Mouse (Mus musculus) heart, postnatal 4 days (tissue): ENCODE data around the gene Parva. TPM values are rescaled to one million over a fixed set of nuclear protein-coding genes. Genes with fewer than 3 reads are reported as not detected.

ENCODE experiments used
- DNase-seq: peaks from one replicate; pipeline ENCODE4 v3.0.0; 2021
- total RNA-seq, 2 experiments: library from RNA; stranded (reverse); gene quantifications; 2 replicates each; pipeline ENCODE4 v1.2.3; 2021

Gene Parva
- total RNA-seq, 2 experiments from 2014 or later = 115 to 118 TPM

DNA sequence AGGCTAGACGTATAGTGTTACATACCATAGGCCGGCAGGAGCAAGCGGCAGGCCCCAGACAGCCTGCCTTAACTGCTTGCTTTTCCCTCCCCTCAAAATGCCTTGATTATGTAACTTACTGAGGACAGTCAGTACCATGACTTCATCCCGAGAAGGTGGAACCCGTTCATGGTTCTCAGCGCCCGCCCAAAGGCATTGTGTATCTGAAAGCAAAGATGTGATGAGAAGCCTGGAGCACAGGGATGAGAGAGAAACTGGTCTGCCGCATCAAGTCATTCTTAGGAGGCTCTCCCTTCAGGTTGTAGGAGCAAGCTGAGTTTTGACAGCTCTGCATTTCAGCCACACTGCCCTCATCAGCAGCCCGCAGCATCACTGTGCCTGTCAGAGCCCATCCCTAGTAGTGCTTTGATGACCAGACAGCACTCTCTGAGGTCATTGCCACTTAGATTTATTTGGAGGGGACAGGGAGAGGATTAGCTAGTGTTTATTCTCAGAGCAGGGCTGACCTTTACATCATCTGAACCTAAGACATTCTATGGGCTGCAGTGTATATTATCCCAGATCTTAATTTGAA lies 45.5 kb downstream of the Parva start:
- DNase-seq = no peak

DNA sequence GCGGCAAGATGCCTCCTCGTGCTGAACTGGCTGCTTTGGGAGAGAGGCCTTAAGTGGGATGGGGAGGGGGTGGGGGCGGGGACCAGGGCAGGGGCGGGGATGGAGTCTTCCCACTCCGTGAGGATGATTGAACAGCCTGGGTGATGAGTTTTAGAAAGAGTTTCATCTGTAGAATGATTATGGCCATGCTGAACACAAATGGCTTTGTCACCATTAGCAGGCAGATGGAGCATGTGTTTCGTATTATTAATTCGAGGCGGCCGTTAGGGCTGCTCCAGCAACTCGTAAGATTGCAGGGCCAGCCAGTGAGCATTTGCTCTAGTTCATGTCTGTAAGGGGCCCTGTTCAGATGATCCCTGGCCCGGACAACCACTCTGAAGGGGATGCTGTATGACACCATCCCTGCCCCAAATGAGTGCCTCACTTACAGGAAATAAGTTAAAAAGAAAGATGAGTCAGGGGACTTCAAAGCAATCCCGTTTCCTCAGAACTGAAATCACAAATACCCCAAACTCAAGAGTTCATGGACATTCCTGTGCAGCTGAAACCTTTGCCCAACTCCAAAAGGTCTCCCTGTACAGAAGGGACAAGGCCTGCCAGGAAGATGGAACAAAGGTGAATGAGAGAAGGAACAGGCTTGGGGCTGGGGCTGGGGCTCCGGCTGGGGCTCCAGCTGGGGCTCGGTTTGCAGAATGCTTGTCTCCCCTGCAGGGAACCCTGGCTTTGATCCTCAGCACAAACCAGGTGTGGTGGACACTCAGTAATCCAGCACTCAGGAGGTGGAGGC lies 46.5 kb downstream of the Parva start:
- no peak for DNase-seq

DNA sequence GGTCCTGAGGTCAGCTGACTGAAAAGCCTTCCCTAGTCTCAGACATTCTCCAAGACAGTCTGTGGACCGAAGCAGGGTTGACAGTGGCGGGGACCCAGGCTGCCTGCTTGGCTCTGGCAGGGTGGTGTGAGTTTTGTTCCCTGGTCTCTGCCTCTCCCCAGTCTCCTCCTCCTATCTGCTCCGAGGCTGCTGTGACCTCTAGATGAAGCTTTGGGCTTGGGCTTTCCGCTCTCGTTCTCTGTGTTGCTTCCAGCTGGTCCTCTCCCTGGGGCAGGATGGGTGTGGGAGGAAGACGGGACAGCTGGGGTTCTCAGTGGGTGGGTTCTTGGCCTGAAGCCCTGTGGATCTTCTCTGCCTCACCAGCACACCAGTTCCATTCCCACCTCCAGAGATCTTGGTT lies 51.8 kb downstream of the Parva start:
- peak; percentile 76 for DNase-seq

DNA sequence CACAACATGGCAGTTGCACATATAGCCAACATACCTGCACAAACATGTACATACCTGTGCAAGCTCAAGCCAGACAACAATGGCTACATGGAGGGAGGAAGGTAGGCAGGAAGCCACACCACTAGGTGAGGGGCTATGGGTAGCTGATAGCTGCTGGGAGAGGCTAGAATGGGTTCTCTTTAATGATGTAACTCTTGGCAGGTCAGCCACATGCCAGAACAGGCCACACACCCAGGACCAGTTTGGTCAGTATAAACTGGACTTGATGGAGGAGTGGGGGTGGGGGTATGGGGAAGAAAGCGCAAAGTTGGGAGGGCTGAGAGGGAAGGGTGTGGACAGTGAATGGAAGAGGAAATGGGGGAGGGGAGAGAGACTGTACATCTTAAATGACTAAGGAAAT lies 53.7 kb downstream of the Parva start:
- no peak for DNase-seq

DNA sequence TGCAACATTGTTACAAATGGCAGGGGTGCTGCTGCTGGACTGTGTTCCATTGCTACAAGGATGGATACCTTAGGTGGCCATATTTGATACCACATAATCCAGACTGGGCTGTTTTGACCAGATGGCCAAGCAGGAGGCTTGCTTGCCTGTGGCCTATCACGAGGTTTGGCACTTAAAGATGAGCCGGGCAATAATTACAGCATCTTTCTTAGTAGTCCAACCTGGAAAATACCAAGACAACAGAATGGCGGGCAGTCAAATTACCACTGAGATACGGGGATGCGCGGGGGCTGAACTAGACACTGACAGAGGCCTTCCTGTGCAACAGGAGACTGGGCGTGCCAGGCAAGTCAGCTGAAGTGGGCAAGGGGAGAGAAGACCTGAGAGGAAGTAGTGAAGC lies 55.3 kb downstream of the Parva start:
- no peak for DNase-seq

DNA sequence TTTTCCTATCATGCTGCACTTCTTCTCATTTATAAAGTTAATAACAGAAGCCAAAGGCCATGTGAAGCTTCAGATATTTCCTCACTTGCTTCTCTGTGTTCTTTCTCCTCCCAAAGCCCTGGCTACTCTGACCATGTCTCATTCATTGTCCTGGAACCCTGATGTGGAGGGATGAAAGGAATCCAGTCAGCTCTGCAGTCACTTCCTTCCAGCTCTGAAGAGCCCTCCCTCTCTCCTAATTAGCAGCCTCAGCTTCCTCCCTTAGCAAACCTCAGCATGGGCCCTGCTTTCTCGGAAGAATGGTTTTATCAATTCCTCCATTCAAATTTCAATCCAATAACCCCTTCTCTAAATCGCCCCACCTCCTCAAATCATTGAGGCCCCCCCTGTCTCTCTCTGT lies 56.1 kb downstream of the Parva start:
- no peak for DNase-seq

DNA sequence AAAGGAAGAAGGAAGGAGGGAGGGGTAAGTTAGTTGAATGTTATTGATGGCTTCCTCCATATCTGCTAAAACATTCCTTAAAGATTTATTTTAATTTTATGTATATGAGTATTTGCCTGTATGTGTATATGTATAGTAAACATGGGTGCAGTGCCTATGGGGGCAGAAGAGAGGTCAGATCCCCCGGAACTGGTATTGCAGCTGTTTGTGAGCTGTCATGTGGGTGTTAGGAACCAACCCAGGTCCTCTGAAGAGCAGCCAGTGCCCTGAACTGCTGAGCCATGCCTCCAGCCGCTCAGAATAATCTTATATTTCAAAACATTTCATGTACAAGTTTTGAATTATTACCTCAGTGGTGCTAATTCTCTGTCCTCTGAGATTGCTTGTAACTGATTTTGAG lies 63.5 kb downstream of the Parva start:
- DNase-seq = no peak

DNA sequence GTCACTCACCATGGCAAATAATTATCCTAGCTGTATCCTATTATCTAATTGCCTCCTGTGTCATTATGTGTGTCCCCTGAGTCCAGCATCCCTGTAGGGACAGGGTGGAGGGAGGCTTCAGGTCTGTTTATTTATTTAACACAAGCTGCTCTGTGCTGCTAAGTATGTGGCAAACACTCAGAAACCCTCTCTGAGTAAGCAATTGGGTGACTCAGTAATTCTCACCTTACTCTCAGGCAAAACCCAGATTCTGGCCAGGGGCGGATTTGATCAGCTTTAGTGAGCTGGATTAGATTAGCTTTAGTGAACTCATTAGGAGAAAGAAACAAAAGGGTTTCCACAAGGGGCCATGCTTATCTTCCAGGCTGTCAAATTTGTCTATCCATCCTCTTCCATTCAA lies 64.4 kb downstream of the Parva start:
- DNase-seq = no peak

DNA sequence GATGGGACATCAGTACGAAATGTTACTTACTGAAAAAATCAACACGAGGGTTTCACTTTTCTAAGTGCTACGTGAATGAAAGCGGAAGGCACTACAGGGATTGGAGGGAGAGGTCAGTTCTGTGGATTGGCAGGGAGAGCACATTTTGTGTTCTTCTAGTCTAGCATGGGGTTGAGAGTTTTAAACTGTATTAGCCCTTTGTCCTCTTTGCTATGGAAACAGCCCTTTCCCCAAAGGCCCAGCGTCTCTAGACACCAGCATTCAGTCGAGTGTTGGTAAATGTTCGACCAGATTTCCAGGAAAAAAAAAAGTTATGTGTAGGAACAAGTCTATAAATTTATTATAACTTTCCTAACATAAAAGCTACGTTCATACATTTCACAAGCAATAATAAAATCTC lies 68.6 kb downstream of the Parva start:
- DNase-seq = no peak

DNA sequence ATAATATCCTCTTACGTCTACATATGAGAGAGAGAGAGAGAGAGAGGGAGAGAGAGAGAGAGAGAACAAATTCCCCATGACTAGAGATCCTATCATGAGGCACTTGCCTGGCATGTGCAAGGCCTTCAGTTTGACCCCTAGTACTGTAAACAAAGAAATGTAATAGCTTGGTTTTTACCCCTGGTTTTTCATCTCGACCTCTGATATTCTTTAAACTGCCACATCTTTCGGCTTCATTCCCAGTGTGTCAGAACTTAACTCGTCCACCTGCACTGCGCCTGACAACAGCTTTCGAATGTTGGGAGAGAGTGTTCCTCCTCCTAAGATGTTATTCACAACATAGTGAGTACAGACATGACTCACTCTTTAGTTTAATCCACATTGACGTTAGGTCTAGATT lies 69.6 kb downstream of the Parva start:
- DNase-seq = no peak

DNA sequence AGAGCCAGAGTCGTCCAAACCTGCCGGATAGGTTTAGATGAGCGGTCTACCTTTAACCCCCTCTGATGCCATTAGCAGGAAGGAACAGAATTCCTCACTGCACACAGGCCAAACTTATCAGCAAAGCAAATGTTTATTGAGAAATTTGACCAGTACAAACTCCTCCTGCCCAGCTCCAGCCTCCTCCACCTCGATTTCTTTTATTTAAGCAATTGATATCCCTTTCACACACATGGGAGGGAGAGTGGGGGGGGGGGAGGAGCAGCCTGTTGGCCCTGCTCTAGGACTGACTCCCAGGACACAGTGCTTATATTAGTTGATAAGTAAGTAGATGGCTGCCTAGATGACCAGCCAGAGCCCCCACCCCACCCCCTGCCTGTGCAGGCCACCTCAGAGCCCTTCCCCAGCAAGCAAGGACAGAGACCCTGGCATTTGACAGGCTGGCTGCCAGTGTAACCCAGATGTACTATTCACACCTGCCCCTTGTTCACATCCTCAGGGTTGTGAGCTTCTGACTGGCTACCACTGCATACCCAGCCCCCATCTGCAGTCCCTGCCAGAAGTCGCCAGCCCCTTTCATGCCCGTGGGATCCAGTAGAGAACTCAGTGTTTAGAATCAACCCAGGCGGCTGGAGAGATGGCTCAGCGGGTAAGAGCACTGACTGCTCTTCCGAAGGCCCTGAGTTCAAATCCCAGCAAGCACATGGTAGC lies 71.4 kb downstream of the Parva start:
- no peak for DNase-seq

DNA sequence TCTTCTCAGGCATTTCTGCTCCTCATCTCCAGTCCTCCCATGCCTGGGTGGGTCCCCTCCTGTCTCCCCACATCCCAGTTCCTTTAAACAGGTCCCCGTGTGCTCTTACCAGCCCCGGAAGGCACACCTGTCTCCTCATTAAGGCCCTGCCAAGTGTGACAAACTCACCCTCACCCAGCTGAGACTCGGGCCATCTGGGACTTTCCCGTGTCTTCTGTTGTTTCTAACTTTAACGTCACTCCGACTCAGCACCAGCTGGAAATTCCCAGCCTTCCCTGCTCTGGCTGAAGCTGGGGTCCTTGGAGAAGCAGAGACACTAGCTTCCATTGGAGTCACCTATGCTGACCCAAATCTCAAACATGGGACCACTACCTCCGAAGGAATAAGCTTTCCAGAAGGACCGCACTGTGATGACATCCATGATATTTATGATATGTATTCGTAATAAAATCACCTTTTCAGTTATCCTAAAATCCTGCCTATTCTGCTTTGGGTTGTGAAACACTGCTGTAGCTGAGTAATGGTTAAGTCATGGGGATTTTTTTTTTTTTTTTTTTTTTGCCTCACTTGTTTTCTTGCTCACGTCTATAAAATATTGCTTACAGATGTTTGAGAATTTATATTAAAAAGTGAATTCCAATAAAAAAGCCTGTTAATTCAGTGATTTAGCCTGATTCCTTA lies 72.3 kb downstream of the Parva start:
- no peak for DNase-seq

DNA sequence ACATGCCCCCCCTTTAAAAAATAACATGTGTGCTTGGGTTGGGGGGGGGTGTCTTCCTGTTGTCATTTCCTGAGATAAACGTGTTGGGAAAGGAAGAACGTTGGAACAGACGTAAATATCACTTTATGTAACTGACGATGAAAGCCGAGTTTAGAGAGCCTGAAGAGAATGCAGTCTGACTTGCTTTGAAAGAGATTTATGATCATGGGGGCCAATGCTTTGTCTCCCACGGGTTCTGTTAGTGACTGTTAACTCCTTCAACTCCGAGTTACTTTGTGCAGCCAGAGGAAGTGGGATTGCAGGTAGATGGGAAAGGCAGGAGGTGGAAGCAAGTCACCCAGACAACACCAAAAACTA lies 72.8 kb downstream of the Parva start:
- no peak for DNase-seq

DNA sequence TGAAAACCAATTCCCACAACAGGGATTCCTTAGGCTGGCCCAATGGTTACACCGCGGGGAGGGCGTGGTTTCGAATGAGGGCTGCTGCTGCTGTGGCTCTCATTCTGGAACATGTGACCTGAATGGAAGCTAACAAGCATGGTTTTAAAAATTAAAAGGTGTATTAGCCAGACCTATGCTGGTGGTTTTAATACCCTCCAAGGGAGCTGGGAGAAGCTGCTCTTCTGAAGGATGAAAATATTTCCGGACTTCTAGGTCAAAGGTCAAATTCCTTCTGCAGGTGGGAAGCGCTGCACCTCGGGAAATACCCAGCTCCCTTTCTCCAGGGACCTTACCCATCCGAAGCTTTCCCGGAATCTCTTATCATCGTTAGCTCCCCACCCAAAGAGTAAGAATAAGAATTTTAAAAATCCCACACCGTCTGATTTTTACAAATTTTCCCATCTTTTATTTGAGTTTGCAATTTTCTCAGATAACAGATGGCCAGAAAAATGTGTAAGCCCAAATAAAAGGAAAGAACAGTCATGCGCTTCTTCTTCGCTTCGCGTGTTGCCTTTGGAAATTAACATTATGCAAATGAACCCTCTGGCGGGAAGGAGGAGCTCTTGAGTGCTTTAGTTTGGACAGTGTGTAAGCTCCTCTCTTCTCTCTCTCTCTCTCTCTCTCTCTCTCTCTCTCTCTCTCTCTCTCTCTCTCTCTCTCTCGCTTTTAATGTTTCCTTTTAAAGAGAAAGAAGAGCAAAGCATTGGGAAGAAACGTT lies 74.9 kb downstream of the Parva start:
- no peak for DNase-seq

DNA sequence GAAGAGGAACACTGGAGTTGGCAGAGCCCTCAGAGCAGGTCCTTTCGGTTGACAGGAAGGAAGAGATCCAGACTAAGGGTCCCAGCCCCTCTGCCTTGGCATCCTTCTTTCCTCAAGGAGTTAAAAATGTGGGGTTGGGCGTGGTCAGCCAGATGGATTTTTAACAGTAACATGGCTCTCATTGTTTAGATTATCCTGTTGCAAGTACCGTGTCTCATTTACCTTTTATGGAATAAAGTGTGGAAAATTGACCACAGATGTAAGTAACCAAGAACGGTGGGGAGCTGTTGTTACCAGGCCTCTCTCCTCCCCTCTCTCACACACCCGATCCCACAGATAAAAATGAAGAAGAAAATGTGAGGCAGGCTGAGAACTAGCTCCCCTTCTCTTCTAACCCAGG lies 75.5 kb downstream of the Parva start:
- no peak for DNase-seq

DNA sequence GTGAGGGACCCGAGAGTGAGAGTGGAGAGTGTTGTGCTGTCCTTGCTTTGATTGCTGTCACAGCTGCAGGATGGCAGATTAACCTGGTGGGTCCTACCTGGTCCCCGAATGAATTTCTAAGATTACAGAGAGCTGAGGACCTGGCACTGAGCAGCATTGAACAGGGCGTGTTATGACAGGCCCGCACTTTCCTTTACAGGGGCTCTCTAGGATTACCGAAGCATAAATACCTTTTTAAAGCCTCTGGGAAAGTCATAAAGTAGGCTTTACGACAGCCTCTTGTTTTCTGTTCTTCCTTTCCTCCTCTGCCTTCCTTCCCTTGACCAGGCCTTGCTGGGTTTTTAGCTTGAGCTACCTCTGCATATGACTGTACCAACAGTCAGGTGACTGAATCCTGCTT lies 76.1 kb downstream of the Parva start:
- DNase-seq = no peak

DNA sequence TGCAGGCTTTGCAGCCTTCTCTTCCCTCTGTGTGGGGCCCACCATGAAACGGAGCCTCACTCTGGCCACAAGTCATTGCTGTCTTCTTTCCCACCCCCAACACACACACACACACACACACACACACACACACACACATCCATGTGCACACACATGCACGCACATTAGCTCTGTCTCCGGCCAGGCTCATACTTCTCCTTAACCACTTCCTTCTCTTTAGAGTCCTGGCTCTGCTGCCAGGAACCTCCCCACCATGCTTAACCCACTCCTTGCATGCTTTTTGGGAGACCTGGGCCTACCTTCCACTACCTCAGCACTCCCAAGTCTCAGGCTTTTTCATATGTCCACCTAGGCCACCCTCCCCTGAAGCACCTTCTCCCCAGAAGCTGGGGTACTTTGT lies 76.6 kb downstream of the Parva start:
- DNase-seq = no peak

DNA sequence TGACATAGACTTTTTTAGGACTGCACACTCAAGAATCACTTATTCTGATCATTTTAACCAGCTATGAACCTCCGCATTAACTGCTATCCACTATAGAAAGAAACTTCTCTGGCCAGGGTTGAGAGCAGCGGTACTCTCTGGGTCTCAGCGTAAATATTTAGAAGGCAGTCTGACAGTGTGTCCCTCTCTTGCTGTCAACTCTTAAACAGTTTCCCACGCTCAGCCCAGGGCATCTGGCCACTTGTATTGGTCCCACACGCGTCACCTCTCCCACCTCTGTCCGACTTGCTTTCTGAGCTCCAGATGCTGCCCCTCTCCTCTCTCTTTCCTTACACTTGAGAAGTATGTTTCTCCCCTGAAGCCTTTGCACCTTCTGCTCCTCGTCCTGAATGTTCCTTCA lies 81.8 kb downstream of the Parva start:
- no peak for DNase-seq

DNA sequence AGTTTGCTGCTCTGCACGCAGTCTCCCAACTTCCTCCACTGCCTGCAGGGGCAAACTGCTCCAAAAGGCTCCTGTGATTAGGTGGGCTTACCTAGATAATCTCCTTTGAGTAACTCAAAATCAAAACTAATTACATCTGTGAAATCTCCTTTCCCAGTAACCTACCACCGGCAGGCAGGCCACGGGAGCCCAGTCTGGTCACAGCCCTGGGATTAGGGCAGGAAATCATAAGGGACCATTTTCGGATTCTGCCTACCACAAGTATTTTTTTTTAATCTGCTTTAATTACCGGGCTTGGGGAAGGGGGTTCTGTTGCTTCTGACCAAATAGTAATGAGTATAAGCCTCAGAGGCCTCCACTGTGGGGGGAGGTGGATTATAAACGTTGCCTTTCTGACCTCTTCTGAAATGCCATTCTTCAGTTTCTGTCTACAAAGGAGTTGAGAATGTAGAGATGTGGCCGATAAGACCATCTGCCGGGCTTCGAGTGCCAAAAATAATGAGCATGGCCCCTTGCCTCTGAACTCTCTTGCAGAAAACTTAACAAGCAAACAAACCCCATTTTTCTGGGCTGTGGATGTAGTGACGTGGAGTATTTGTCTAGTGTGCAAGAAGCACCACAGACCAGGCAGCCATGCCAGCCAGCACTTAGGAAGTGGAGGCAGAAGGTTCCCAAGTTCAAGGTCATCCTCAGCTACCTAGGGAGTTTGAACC lies 83.2 kb downstream of the Parva start:
- no peak for DNase-seq

DNA sequence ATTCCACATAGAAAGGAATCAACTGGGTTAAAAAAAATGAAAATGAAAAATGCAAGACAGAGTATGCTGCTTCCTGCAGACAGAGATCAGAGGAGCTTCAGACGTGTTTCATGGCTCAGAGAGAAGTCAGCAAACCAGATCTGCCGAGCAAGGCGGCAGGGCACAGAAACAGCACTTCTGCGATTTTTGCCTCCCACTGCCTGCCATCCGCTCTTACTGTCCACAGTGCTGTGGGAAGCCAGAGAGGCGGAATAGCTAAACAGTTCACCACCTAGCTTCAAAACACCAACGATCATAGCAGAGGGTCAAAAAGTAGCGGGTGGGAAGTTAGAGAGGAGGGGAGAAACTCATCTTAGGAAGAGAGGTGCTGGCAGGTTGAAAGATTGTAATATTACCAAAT lies 84.0 kb downstream of the Parva start:
- DNase-seq = no peak

DNA sequence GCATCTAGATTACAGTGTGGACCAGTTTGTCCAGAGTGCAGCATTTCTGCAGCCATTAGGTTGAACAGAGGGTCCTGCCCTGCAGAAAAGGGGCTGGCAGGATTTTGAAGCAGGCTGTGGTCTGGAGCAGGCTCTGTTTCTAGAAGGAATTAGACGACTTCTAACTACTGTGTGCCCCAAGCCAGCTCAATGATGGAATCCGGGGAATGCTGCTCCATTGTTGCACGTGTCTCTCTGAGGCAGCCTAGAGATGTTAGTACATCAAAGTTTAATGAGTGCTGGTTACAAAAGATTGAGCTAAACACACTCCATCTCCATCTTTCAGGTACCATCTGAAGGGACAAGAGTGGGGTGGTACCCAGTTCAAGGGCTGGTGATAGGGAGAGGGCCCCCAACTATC lies 85.0 kb downstream of the Parva start:
- DNase-seq = no peak

DNA sequence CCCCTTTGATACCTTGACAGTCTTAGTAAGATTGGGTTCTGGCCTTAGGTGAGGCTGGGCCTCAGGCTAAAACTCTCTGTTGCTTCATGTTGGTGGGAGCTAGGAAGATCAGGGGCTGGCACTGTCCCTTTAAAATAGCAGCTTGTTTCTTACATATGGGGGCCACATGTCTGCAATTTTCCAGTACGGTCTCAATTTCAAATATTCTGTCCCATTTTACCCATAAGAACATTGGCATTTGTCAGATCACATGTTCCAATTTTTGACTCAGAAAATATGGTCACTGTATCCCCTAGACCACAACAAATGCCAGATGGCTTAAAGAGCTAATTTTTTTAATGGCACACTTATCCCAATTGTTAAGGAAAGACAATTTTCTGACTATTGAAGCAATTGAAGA lies 85.6 kb downstream of the Parva start:
- no peak for DNase-seq
